Mouse (Mus musculus) MEL (cell line): ENCODE measurements around the gene Ndrg2. TPM values are rescaled to one million over a fixed set of nuclear protein-coding genes. Genes with fewer than 3 reads are reported as not detected.
A peak's percentile ranks its signal among the peaks of the same experiment; 100 is the strongest.

Experiments used
- DNase-seq: peaks from one replicate; pipeline ENCODE4 v3.0.0; 2011; ENCODE audit warnings: low read depth, low spot score
- H3K27ac ChIP-seq: 2 replicates; pipeline ENCODE4 v1.5.1; 2012; ENCODE audit warnings: low read depth, mild to moderate bottlenecking, control low read depth, low read length, moderate library complexity; ENCODE audit not compliant: control insufficient read depth
- H3K27me3 ChIP-seq, 2 experiments: fragments of 150-350 bp in 1 of 2; sonication (generic) in 1 of 2; 2 replicates each; pipeline ENCODE4 v1.6.1; 2012; ENCODE audit warnings: low read length in 2 of 2, mild to moderate bottlenecking in 2 of 2, improper control_type of control experiment in 1 of 2, moderate library complexity in 1 of 2; ENCODE audit not compliant: insufficient read depth in 2 of 2, control insufficient read depth in 1 of 2
- H3K36me3 ChIP-seq, 2 experiments: 2 replicates each; pipeline ENCODE4 v1.6.1; 2012 to 2014; ENCODE audit warnings: low read length in 2 of 2, improper control_type of control experiment in 1 of 2, inconsistent platforms in 1 of 2, mild to moderate bottlenecking in 1 of 2; ENCODE audit not compliant: insufficient read depth in 2 of 2, control insufficient read depth in 1 of 2
- H3K4me1 ChIP-seq, 2 experiments: fragments of 150-350 bp in 1 of 2; sonication (generic) in 1 of 2; 2 replicates each; pipeline ENCODE4 v1.6.1; 2012; ENCODE audit warnings: low read length in 2 of 2, improper control_type of control experiment in 1 of 2, mild to moderate bottlenecking in 1 of 2; ENCODE audit not compliant: insufficient read depth in 2 of 2, control insufficient read depth in 1 of 2
- H3K4me3 ChIP-seq, 2 experiments: fragments of 150-350 bp in 1 of 2; sonication (generic) in 1 of 2; 2 replicates each; pipeline ENCODE4 v1.5.1; 2012; ENCODE audit warnings: low read depth in 2 of 2, low read length in 2 of 2, mild to moderate bottlenecking in 2 of 2, moderate library complexity in 2 of 2, control low read depth in 1 of 2, improper control_type of control experiment in 1 of 2; ENCODE audit not compliant: control insufficient read depth in 1 of 2, insufficient read depth in 1 of 2
- H3K79me2 ChIP-seq: 2 replicates; pipeline ENCODE4 v1.6.1; 2012; ENCODE audit warnings: mild to moderate bottlenecking, low read length, moderate library complexity; ENCODE audit not compliant: control insufficient read depth, poor library complexity, insufficient read depth
- H3K9ac ChIP-seq: 2 replicates; pipeline ENCODE4 v1.6.1; 2012; ENCODE audit warnings: low read depth, mild to moderate bottlenecking, control low read depth, low read length, moderate library complexity; ENCODE audit not compliant: control insufficient read depth, poor library complexity, severe bottlenecking
- H3K9me3 ChIP-seq: fragments of 150-350 bp; sonication (generic); replicated peaks from 2 replicates; pipeline ENCODE4 v1.6.1; 2012; ENCODE audit warnings: mild to moderate bottlenecking, low read length, improper control_type of control experiment, moderate library complexity; ENCODE audit not compliant: insufficient read depth
- BHLHE40 ChIP-seq: IDR thresholded peaks from 2 replicates; pipeline ENCODE4 v1.6.1; 2012; ENCODE audit warnings: low read depth, mild to moderate bottlenecking, inconsistent platforms, low read length, improper control_type of control experiment, borderline replicate concordance
- CHD2 ChIP-seq: IDR thresholded peaks from 2 replicates; pipeline ENCODE4 v1.6.1; 2011; ENCODE audit warnings: low read length, improper control_type of control experiment
- E2F4 ChIP-seq: IDR thresholded peaks from 2 replicates; pipeline ENCODE4 v1.6.1; 2011; ENCODE audit warnings: low read depth, low read length, improper control_type of control experiment, borderline replicate concordance
- EP300 ChIP-seq, 2 experiments: IDR thresholded peaks; 2 replicates each; pipeline ENCODE4 v1.6.1; 2011; ENCODE audit warnings: improper control_type of control experiment in 2 of 2, low read length in 2 of 2, low read depth in 1 of 2, mild to moderate bottlenecking in 1 of 2
- ETS1 ChIP-seq: IDR thresholded peaks from 2 replicates; pipeline ENCODE4 v1.6.1; 2012; ENCODE audit warnings: low read depth, mild to moderate bottlenecking, inconsistent platforms, low read length, improper control_type of control experiment, moderate library complexity
- GABPA ChIP-seq: IDR thresholded peaks from 2 replicates; pipeline ENCODE4 v1.6.1; 2012; ENCODE audit warnings: low read depth, mild to moderate bottlenecking, inconsistent platforms, low read length, improper control_type of control experiment, moderate library complexity
- GATA1 ChIP-seq: IDR thresholded peaks from 2 replicates; pipeline ENCODE4 v1.6.1; 2011; ENCODE audit warnings: low read depth, low read length, improper control_type of control experiment
- HCFC1 ChIP-seq: IDR thresholded peaks from 2 replicates; pipeline ENCODE4 v1.6.1; 2012; ENCODE audit warnings: low read depth, mild to moderate bottlenecking, inconsistent platforms, low read length, improper control_type of control experiment, moderate library complexity
- JUND ChIP-seq: IDR thresholded peaks from 2 replicates; pipeline ENCODE4 v1.6.1; 2011; ENCODE audit warnings: low read depth, mild to moderate bottlenecking, improper control_type of control experiment, low read length
- MAFK ChIP-seq: IDR thresholded peaks from 2 replicates; pipeline ENCODE4 v1.6.1; 2011; ENCODE audit warnings: low read depth, mild to moderate bottlenecking, low read length, improper control_type of control experiment, borderline replicate concordance
- MEF2A ChIP-seq: IDR thresholded peaks from 2 replicates; pipeline ENCODE4 v1.6.1; 2014; ENCODE audit warnings: low read depth, mild to moderate bottlenecking, inconsistent platforms, low read length, improper control_type of control experiment; ENCODE audit not compliant: poor library complexity, insufficient replicate concordance, severe bottlenecking; ENCODE audit errors: extremely low read depth
- NRF1 ChIP-seq: IDR thresholded peaks from 2 replicates; pipeline ENCODE4 v1.6.1; 2014; ENCODE audit warnings: low read depth, mild to moderate bottlenecking, inconsistent platforms, low read length, improper control_type of control experiment, moderate library complexity; ENCODE audit not compliant: poor library complexity, insufficient read depth, severe bottlenecking
- POLR2A ChIP-seq, 2 experiments: IDR thresholded peaks; 2 replicates each; pipeline ENCODE4 v1.6.1; 2011 to 2012; ENCODE audit warnings: low read length in 2 of 2, mild to moderate bottlenecking in 2 of 2, control low read depth in 1 of 2, improper control_type of control experiment in 1 of 2, low read depth in 1 of 2, moderate library complexity in 1 of 2; ENCODE audit not compliant: control insufficient read depth in 1 of 2, insufficient read depth in 1 of 2, poor library complexity in 1 of 2
- TAL1 ChIP-seq: IDR thresholded peaks from 2 replicates; pipeline ENCODE4 v1.6.1; 2012; ENCODE audit warnings: mild to moderate bottlenecking, inconsistent platforms, low read length, moderate library complexity, mixed read lengths
- TBP ChIP-seq: IDR thresholded peaks from 2 replicates; pipeline ENCODE4 v1.8.0; 2011; ENCODE audit warnings: low read depth, low read length, improper control_type of control experiment
- TCF12 ChIP-seq: IDR thresholded peaks from 2 replicates; pipeline ENCODE4 v1.6.1; 2014; ENCODE audit warnings: low read depth, mild to moderate bottlenecking, inconsistent platforms, low read length, improper control_type of control experiment, moderate library complexity
- USF2 ChIP-seq, 2 experiments: IDR thresholded peaks; 2 replicates each; pipeline ENCODE4 v1.6.1; 2011 to 2012; ENCODE audit warnings: improper control_type of control experiment in 2 of 2, low read length in 2 of 2, borderline replicate concordance in 1 of 2, inconsistent platforms in 1 of 2, low read depth in 1 of 2, mild to moderate bottlenecking in 1 of 2; ENCODE audit not compliant: insufficient read depth in 1 of 2
- ZKSCAN1 ChIP-seq: IDR thresholded peaks from 2 replicates; pipeline ENCODE4 v1.6.1; 2012; ENCODE audit warnings: low read depth, mild to moderate bottlenecking, inconsistent platforms, low read length, improper control_type of control experiment, moderate library complexity
- ZNF384 ChIP-seq: IDR thresholded peaks from 2 replicates; pipeline ENCODE4 v1.6.1; 2012; ENCODE audit warnings: low read depth, mild to moderate bottlenecking, inconsistent platforms, low read length, improper control_type of control experiment
- polyA plus RNA-seq, 2 experiments: library from polyadenylated mRNA; stranded (reverse) in 1 of 2; unstranded in 1 of 2; fragments of >175 nt in 1 of 2; fragments of >200 nt in 1 of 2; gene quantifications; 2 replicates each; pipeline versions ENCODE4 v1.2.1 to v1.2.4; 2012; ENCODE audit warnings: low replicate concordance in 2 of 2, low read depth in 1 of 2; ENCODE audit not compliant: insufficient read length in 2 of 2, insufficient read depth in 1 of 2, missing spikeins in 1 of 2
- total RNA-seq: library from RNA; depleted of rRNA; stranded (reverse); fragments of 300-350 nt; gene quantifications from 2 replicates; pipeline ENCODE4 v1.2.3, GENCODE M21; 2012; rRNA removed

The Ndrg2 gene
- total RNA-seq (11.2 and 17.0 TPM in 2 replicates), polyA plus RNA-seq (10 to 100 TPM in 1 of 2 experiments, not detected in 1; 48.6 TPM)

GRCm38 (mm10) chr14:51913960-51914762 is at the start of gene Ndrg2:
Ndrg2 (minus strand) TSS chr14:51914158.
- no peak for TF ChIP-seq GABPA
- no peak for TF ChIP-seq NRF1
- no peak for TF ChIP-seq CHD2
- TF ChIP-seq ZKSCAN1: no peak
- no peak for TF ChIP-seq TAL1
- no peak for TF ChIP-seq POLR2A (IDR thresholded peaks at IDR 0.05; ENCODE audit: control insufficient read depth in 1 of 2, insufficient read depth in 1 of 2, low read depth in 1 of 2, low read length in 2 of 2, poor library complexity in 1 of 2)
- TF ChIP-seq TCF12: no peak
- no peak for TF ChIP-seq BHLHE40
- no peak for TF ChIP-seq MEF2A
- TF ChIP-seq E2F4: no peak
- TF ChIP-seq MAFK: no peak
- TF ChIP-seq EP300 (IDR thresholded peaks at IDR 0.05; ENCODE audit: low read depth in 1 of 2, low read length in 2 of 2): no peak
- TF ChIP-seq ZNF384: no peak
- TF ChIP-seq USF2 (IDR thresholded peaks at IDR 0.05; ENCODE audit: borderline replicate concordance in 1 of 2, insufficient read depth in 1 of 2, low read depth in 1 of 2, low read length in 2 of 2): no peak
- TF ChIP-seq GATA1: no peak
- no peak for TF ChIP-seq ETS1
- TF ChIP-seq TBP: no peak
- no peak for TF ChIP-seq JUND
- no peak for TF ChIP-seq HCFC1
- TF ChIP-seq, all 39 proteins: peak for 0
- no peaks in the 10 kb centered on the region for H3K9me3 ChIP-seq
- peak; percentile 39 for DNase-seq
- H3K79me2 ChIP-seq: no peaks in the 10 kb centered on the region
- no peaks in the 10 kb centered on the region for H3K27me3 ChIP-seq
- no peak within 1 kb of the TSS for H3K27ac ChIP-seq
- H3K4me3 ChIP-seq: peak within 1 kb of the TSS; percentile 70 to 97
- peaks cover 0 to 5% of the 10 kb centered on the region in 2 experiments; a peak in 2 of 4 replicates for H3K36me3 ChIP-seq
- peaks cover 2 to 9% of the 10 kb centered on the region in 2 experiments for H3K4me1 ChIP-seq
- H3K9ac ChIP-seq: peak within 1 kb of the TSS; percentile 54
